Mouse (Mus musculus) intestine, embryonic 16.5 days (tissue): ENCODE measurements around the gene Slc25a33. TPM values are rescaled to one million over a fixed set of nuclear protein-coding genes. Genes with fewer than 3 reads are reported as not detected.

ENCODE experiments used
- ATAC-seq: fragments of 200-750 bp; cut with Nextera tagmentation; 2 replicates; pipeline ENCODE4 v1.8.0; 2017; ENCODE audit warnings: moderate TSS enrichment, moderate library complexity
- H3K27ac ChIP-seq: fragments of 300-500 bp; sonication (generic); 2 replicates; pipeline ENCODE4 v1.5.1; 2014; ENCODE audit warnings: mild to moderate bottlenecking, low read length
- H3K27me3 ChIP-seq: fragments of 300-500 bp; sonication (generic); replicated peaks from 2 replicates; pipeline ENCODE4 v1.6.1; 2014; ENCODE audit warnings: low read length, control low read depth, mixed read lengths; ENCODE audit not compliant: control insufficient read depth, insufficient read depth
- H3K36me3 ChIP-seq: fragments of 300-500 bp; sonication (generic); 2 replicates; pipeline ENCODE4 v1.6.1; 2014; ENCODE audit warnings: low read length, control low read depth; ENCODE audit not compliant: control insufficient read depth, insufficient read depth
- H3K4me1 ChIP-seq: fragments of 300-500 bp; sonication (generic); 2 replicates; pipeline ENCODE4 v1.6.1; 2014; ENCODE audit warnings: low read length, control low read depth, mixed read lengths; ENCODE audit not compliant: control insufficient read depth, insufficient read depth
- H3K4me2 ChIP-seq: fragments of 300-500 bp; sonication (generic); 2 replicates; pipeline ENCODE4 v1.6.1; 2014; ENCODE audit warnings: low read depth, low read length, control low read depth
- H3K4me3 ChIP-seq: fragments of 300-500 bp; sonication (generic); 2 replicates; pipeline ENCODE4 v1.5.1; 2014; ENCODE audit warnings: mild to moderate bottlenecking, low read length
- H3K9ac ChIP-seq: fragments of 300-500 bp; sonication (generic); 2 replicates; pipeline ENCODE4 v1.6.1; 2014; ENCODE audit warnings: low read depth, low read length
- H3K9me3 ChIP-seq: fragments of 300-500 bp; sonication (generic); 2 replicates; pipeline ENCODE4 v1.6.1; 2016; ENCODE audit warnings: low read length, control low read depth; ENCODE audit not compliant: control insufficient read depth
- WGBS: fragments of 180-500 bp; shearing (Covaris S2); extraction: QIAGEN DNeasy Blood & Tissue Kit; methylation state at CpG from one replicate; pipeline ENCODE4 v1.1.7; 2014; 5-methylcytosine and 5-hydroxymethylcytosine counted together
- polyA plus RNA-seq: library from polyadenylated mRNA; unstranded; fragments of >200 nt; fragmentation: Nextera tagmentation; extraction: Ambion mirVana; gene quantifications from 2 replicates; pipeline ENCODE4 v1.2.1, GENCODE M21; 2015

The Slc25a33 gene
- polyA plus RNA-seq, 1 experiment from 2014 or later = 9.1 TPM

DNA sequence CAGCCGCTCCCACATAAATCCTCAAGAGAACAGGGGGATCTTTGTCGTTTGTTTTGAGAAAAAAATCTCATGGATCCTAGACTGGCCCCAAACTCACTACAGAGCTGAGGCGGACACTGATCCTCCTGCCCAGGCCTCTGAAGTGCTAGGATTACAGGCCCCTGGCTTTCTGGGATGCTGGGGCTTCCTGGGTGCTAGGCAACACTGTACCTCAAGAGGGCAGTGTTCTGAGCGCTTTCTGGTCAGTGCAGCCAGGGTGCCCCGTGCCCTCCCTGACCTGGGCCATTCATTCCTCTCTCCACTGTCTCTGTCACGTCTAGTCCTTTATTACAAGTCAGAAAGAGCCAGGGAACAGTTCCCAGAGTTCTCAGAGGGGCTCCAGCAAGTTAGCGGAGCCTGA lies 62.1 kb downstream of the Slc25a33 start:
- 0 out of 2 replicates have a peak, but pooled peaks cover 3% of the 10 kb centered on the region for H3K4me1 ChIP-seq
- peak; percentile 45 for ATAC-seq
- H3K27ac ChIP-seq = 0 out of 2 replicates have a peak overlapping the region, but pooled peaks have one; percentile 19
- WGBS = 23% methylated on average over 7 of the region's 7 CpGs
- H3K9ac ChIP-seq = no peak overlapping the region
- H3K4me2 ChIP-seq = no peak overlapping the region
- no peak overlapping the region for H3K4me3 ChIP-seq
- peaks cover 7% of the 10 kb centered on the region; the same call in 1 of the 2 replicates for H3K36me3 ChIP-seq
- no peaks in the 10 kb centered on the region for H3K27me3 ChIP-seq
- H3K9me3 ChIP-seq = no peaks in the 10 kb centered on the region

DNA sequence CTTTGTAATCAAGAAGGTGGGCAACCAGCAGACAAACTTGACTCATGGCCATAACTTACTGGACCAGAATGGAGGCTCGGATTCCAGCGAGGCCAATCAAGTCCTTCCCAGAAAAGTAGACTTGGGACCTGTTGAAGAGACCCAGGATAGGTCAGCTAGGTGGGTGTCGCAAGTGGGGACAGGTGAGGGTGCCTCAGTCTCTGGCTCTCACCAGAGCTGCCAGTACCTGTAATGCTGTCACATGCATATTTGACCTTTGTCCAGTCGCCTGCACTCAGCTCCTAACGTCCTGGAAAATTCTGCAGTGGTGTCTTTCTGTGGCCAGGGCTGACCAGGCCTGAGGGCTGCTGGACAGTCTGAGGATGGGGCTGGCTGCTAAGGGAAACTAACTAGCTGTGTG lies 62.6 kb downstream of the Slc25a33 start:
- no peak overlapping the region for H3K4me2 ChIP-seq
- 80% methylated on average over 5 of the region's 5 CpGs for WGBS
- H3K27ac ChIP-seq = peak overlapping the region; percentile 19; the same call in 1 of the 2 replicates
- peak; percentile 74 for ATAC-seq
- no peak overlapping the region for H3K9ac ChIP-seq
- peaks cover 6% of the 10 kb centered on the region; the same call in 1 of the 2 replicates for H3K36me3 ChIP-seq
- H3K4me1 ChIP-seq = 0 out of 2 replicates have a peak, but pooled peaks cover 3% of the 10 kb centered on the region
- no peaks in the 10 kb centered on the region for H3K27me3 ChIP-seq
- no peak overlapping the region for H3K4me3 ChIP-seq
- H3K9me3 ChIP-seq = no peaks in the 10 kb centered on the region

GRCm38 (mm10) chr4:149710510-149710909 lies 63.6 kb downstream of the Slc25a33 start:
- H3K9me3 ChIP-seq = no peaks in the 10 kb centered on the region
- H3K27me3 ChIP-seq = no peaks in the 10 kb centered on the region
- no peak overlapping the region for H3K4me3 ChIP-seq
- H3K4me1 ChIP-seq = 0 out of 2 replicates have a peak, but pooled peaks cover 3% of the 10 kb centered on the region
- peak; percentile 85 for ATAC-seq
- H3K36me3 ChIP-seq = no peaks in the 10 kb centered on the region
- no peak overlapping the region for H3K4me2 ChIP-seq
- no peak overlapping the region for H3K9ac ChIP-seq
- no peak overlapping the region for H3K27ac ChIP-seq
- WGBS = 20% methylated on average over 5 of the region's 5 CpGs

- 0 out of 2 replicates have a peak, but pooled peaks cover under 1% of the 10 kb centered on the region for H3K27me3 ChIP-seq
- H3K9ac ChIP-seq = no peak overlapping the region
- H3K4me3 ChIP-seq = no peak overlapping the region
- ATAC-seq = no peak
- H3K36me3 ChIP-seq = no peaks in the 10 kb centered on the region
- no peak overlapping the region for H3K27ac ChIP-seq
- 0 out of 2 replicates have a peak, but pooled peaks cover 3% of the 10 kb centered on the region for H3K4me1 ChIP-seq
- H3K9me3 ChIP-seq = no peaks in the 10 kb centered on the region
- 85% methylated on average over 8 of the region's 8 CpGs for WGBS
- H3K4me2 ChIP-seq = no peak overlapping the region
These were observed 68.1 kb downstream of the Slc25a33 start for GRCm38 (mm10) chr4:149705941-149706340.

DNA sequence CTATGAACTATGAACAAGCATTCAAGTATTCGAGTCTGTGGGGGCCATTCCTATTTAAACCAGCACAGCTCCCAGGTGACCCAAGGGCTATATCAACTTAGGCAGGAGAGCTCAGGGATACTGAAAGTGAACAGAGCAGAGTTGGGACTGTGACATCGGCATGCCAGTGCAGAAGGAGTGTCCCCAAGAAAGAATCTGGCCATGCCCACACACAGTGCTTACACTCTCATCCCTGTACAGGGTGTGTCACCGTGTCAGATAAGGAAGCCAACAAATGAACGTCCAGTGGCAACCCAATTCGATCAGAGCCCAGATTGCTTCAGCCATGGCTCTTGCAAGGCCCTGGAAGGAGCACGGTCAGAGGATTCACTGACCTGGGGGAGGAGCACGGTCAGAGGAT lies 68.8 kb downstream of the Slc25a33 start:
- no peak overlapping the region for H3K9ac ChIP-seq
- H3K27me3 ChIP-seq = 0 out of 2 replicates have a peak, but pooled peaks cover 2% of the 10 kb centered on the region
- WGBS = 52% methylated on average over 7 of the region's 7 CpGs
- no peak overlapping the region for H3K4me3 ChIP-seq
- H3K9me3 ChIP-seq = no peaks in the 10 kb centered on the region
- H3K4me1 ChIP-seq = 0 out of 2 replicates have a peak, but pooled peaks cover under 1% of the 10 kb centered on the region
- peak; percentile 65 for ATAC-seq
- no peak overlapping the region for H3K4me2 ChIP-seq
- H3K36me3 ChIP-seq = no peaks in the 10 kb centered on the region
- H3K27ac ChIP-seq = no peak overlapping the region

DNA sequence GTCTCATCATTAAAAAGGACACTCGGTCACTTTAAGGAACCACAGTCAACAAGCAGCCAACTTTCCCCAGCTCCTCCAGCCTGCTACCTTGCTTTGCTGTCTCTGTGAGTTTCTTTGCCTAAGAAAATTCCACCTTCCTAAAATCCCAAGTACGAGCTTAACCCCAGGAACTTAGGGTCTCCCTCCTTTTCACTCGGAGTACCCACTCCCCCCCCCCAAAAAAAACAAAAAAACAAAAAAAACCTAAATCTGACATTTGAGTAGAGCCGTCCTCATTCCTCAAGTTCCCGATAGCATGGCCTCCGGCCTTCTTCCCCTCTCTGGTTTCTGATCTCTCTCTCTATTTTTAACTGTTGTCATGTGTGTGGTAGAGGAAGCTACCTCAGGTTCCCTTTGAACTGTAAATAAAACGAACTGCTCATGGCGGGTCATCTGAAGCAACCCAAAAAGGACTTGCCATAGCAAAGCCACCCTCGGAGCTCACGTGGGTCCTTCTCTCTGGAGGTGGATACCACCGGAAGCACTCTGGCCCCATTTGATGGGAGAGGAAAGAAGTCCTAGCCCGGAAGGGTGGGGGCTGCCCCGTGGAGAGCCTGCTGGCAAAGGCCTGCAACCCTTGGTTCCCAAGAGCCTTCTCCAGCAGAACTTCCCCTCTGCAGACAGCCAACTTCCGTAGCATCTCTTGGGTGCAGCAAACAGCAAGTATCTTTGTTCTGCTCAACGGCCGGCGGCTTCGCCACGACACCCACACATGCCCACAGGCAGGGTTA lies 71.7 kb downstream of the Slc25a33 start, which contains the start of gene Pik3cd:
Pik3cd (minus strand) TSS at position 362 of the 770 bp plus-strand sequence.
- no peak within 1 kb of the TSS for H3K4me3 ChIP-seq
- H3K36me3 ChIP-seq = no peaks in the 10 kb centered on the region
- peaks cover 7% of the 10 kb centered on the region; the same call in 1 of the 2 replicates for H3K4me1 ChIP-seq
- H3K9me3 ChIP-seq = no peaks in the 10 kb centered on the region
- H3K4me2 ChIP-seq = no peak within 1 kb of the TSS
- no peak within 1 kb of the TSS for H3K9ac ChIP-seq
- H3K27ac ChIP-seq = no peak within 1 kb of the TSS
- ATAC-seq = no peak
- WGBS = 70% methylated on average over 19 of the region's 19 CpGs
- H3K27me3 ChIP-seq = peaks cover 2% of the 10 kb centered on the region; the same call in 1 of the 2 replicates

DNA sequence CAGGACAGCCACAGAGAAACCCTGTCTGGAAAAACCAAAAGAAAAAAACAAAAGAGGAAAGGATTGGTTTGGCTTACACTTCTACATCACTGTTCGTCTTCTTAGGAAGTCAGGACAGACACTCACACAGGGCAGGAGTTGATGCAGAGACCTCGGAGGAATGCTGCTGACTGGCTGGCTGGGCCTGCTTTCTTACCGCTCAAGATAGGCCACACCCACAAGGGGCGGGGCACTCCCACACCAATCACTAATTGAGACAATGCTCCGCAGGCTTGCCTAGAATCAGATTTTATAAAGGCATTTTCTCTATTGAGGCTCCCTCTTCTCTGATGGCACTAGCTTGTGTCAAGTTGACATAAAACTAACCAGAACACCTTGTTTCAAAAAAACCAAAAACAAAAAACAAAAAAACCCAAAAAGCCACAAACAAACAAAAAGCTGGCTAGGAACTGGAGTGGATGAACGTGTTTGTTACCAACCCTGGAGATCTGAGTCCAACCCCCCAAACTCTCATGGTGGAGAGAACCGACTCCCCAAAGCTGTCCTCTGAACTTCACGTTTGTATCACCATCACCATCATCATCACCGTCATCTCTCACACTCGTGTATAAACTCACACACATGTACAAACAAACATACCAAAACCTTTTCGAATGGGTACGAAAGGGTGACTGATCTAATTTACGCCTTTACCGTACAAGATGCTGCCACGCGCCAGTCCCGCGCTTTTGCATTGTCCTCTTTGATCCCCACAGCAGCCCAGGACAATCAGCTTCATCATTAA lies 72.5 kb downstream of the Slc25a33 start:
- 64% methylated on average over 18 of the region's 18 CpGs for WGBS

DNA sequence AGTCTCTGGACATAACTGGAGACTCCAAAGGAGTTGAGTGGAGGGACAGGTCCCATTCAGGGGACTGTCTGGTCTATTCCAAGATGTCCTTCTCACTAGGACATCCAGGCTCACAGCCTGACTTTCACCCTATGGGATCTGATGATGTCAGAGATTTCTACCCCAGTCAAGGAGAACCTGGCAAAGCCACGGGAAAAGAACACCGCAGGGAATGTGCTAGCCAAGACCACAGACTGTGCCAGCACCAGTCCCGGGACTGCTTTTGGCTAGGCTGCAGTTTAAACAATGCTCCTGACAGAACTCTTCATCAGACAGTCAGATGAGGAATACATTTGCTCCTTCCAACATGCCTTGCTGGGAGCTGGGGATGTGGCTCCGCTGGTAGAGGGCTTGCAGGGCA lies 74.1 kb downstream of the Slc25a33 start:
- Histone ChIP-seq H3K27me3 (peaks cover 2% of the 10 kb centered on the region; the same call in 1 of the 2 replicates), H3K9me3 (no peaks in the 10 kb centered on the region), H3K4me1 (peaks cover 10% of the 10 kb centered on the region; the same call in 1 of the 2 replicates), H3K4me2 (no peak overlapping the region), H3K9ac (no peak overlapping the region), H3K27ac (no peak overlapping the region), H3K36me3 (no peaks in the 10 kb centered on the region), H3K4me3 (no peak overlapping the region)
- 84% methylated on average over 4 of the region's 4 CpGs for WGBS
- ATAC-seq = no peak

More for the DNA sequence above, 72.5 kb downstream of the Slc25a33 start:
- Histone ChIP-seq H3K9me3 (no peaks in the 10 kb centered on the region), H3K4me3 (no peak overlapping the region), H3K27me3 (peaks cover 2% of the 10 kb centered on the region; the same call in 1 of the 2 replicates), H3K4me1 (peaks cover 7% of the 10 kb centered on the region; the same call in 1 of the 2 replicates), H3K9ac (no peak overlapping the region), H3K27ac (no peak overlapping the region), H3K4me2 (no peak overlapping the region), H3K36me3 (no peaks in the 10 kb centered on the region)
- ATAC-seq = no peak
